Mouse (Mus musculus): ENCODE measurements around the gene Aprt.

- TF ChIP-seq CTCF (IDR thresholded peaks at IDR 0.05; ENCODE audit: low read depth) (no peak), EP300 (IDR thresholded peaks at IDR 0.05; ENCODE audit: low read depth) (no peak)
Observed at GRCm38 (mm10) chr8:122622727-122623126, 46.0 kb upstream of the Aprt start, which contains the start of gene Pabpn1l.
